Mouse (Mus musculus) cerebellum, postnatal 25 days (tissue): ENCODE data around the gene Foxp3.
A peak's percentile ranks its signal among the peaks of the same experiment; 100 is the strongest.

ENCODE experiments used
- DNase-seq, 2 experiments: peaks; one replicate each; pipeline ENCODE4 v3.0.0; 2021; ENCODE audit warnings: mixed read lengths in 2 of 2

Gene Foxp3

GRCm38 (mm10) chrX:7573176-7574086 is at the start of gene Foxp3:
Gene Foxp3, plus strand, starts transcription at chrX:7573644.
- peak; percentile 36 to 75 for DNase-seq

GRCm38 (mm10) chrX:7524961-7525360 is 48.5 kb upstream of the Foxp3 start:
- no peak for DNase-seq

GRCm38 (mm10) chrX:7553474-7553873 is 20.0 kb upstream of the Foxp3 start:
- no peak for DNase-seq

GRCm38 (mm10) chrX:7563076-7563475 is 10.4 kb upstream of the Foxp3 start:
- no peak for DNase-seq

GRCm38 (mm10) chrX:7566352-7566751 is 7.1 kb upstream of the Foxp3 start:
- no peak for DNase-seq

- no peak for DNase-seq
These were observed 6.0 kb upstream of the Foxp3 start for GRCm38 (mm10) chrX:7567491-7567890.

GRCm38 (mm10) chrX:7570481-7571175 is 2.8 kb upstream of the Foxp3 start:
- DNase-seq, result peak in 1 of 2 experiments; percentile 14

GRCm38 (mm10) chrX:7571565-7572136 is 1.8 kb upstream of the Foxp3 start:
- DNase-seq, result no peak

GRCm38 (mm10) chrX:7572466-7572865 is 978 bp upstream of the Foxp3 start:
- no peak for DNase-seq

GRCm38 (mm10) chrX:7574087-7574884 is 842 bp downstream of the Foxp3 start, which contains the start of gene Ppp1r3f:
Gene Ppp1r3f, minus strand, starts transcription at chrX:7574283.
- peak; percentile 92 to 95 for DNase-seq

- DNase-seq, result no peak
These were observed 1.4 kb downstream of the Foxp3 start for GRCm38 (mm10) chrX:7574885-7575231.

- no peak for DNase-seq
These were observed 7.7 kb downstream of the Foxp3 start for GRCm38 (mm10) chrX:7581151-7581550.

- no peak for DNase-seq
These were observed 10.4 kb downstream of the Foxp3 start for GRCm38 (mm10) chrX:7583881-7584280.

- peak in 1 of 2 experiments; percentile 21 for DNase-seq
These were observed 12.9 kb downstream of the Foxp3 start for GRCm38 (mm10) chrX:7586356-7586755.

- DNase-seq, result no peak
These were observed 21.9 kb downstream of the Foxp3 start for GRCm38 (mm10) chrX:7595371-7595770.

- no peak for DNase-seq
These were observed 30.6 kb downstream of the Foxp3 start for GRCm38 (mm10) chrX:7604004-7604403.

GRCm38 (mm10) chrX:7604879-7605574 is 31.6 kb downstream of the Foxp3 start, which contains the start of gene Ccdc22:
Gene Ccdc22, minus strand, starts transcription at chrX:7605517.
- peak; percentile 80 to 89 for DNase-seq

GRCm38 (mm10) chrX:7605575-7605941 is 32.1 kb downstream of the Foxp3 start:
- no peak for DNase-seq

GRCm38 (mm10) chrX:7606783-7607182 is 33.3 kb downstream of the Foxp3 start, which contains the start of gene Cacna1f:
Gene Cacna1f, plus strand, starts transcription at chrX:7607083.
- no peak for DNase-seq

GRCm38 (mm10) chrX:7610035-7610434 is 36.6 kb downstream of the Foxp3 start:
- peak; percentile 34 to 51 for DNase-seq

- DNase-seq, result peak; percentile 41 to 48
These were observed 37.3 kb downstream of the Foxp3 start for GRCm38 (mm10) chrX:7610536-7611258.
